Comparison of ENCODE assay signal across 11 mouse cellular contexts in the genomic region with DNA sequence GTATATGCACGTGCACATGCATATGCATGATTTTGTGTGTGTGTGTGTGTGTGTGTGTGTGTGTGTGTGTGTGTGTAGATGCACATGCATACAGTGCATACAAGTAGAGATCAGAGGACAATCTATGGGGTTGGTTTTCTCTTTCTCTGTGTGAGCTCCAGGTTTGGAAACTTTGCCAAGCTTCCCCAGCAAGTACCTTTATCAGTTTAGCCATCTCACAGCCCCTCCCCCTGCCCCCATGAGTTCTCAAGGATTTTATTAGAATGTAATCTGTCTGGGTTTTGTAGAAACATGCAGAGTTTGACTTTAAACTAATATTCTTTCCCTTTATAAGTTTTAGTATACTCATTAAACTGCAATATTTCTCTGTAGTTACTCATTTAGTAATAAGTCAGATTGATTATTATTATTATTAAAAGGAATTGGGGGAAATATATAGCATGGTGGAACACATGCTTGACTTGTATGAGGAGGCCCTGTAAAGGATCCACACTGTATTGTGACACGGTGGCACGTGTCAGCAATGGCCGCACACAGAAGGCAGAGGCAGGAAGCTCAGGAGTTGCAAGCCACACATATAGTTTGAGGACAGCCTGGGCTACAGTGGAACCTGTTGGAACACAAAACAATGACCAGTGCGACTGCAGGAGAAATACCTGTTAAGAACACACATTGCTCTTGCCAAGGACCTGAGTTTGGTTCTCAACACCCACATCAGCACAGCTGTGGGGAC. TPM values are rescaled to one million over a fixed set of nuclear protein-coding genes. Genes with fewer than 3 reads are reported as not detected.
DNase-seq lines count a peak whose midpoint lies in the region; ATAC-seq lines count a peak whose summit lies in the region.
"Had no signal": no experiment of that assay in that cellular context is flagged by ENCODE, and none has a peak within 500 bp of the region (broad histone marks: within the 10 kb centered on the region; RNA-seq: fewer than 3 reads in every experiment).

No protein-coding gene starts in this region.

- H3K27me3 ChIP-seq in kidney, embryonic 15.5 days = no peaks in the 10 kb centered on the region
- H3K27me3 ChIP-seq in kidney, embryonic 16.5 days (ENCODE audit: insufficient read depth, low read length) = no peaks in the 10 kb centered on the region
- H3K27me3 ChIP-seq in midbrain, embryonic 15.5 days (replicated peaks) = no peaks in the 10 kb centered on the region
- H3K27me3 ChIP-seq in midbrain, embryonic 10.5 days (ENCODE audit: low read depth, poor library complexity, severe bottlenecking) = no peaks in the 10 kb centered on the region
- no peaks in the 10 kb centered on the region for H3K27me3 ChIP-seq in embryonic facial prominence, embryonic 15.5 days
- no peaks in the 10 kb centered on the region for H3K27me3 ChIP-seq in stomach, embryonic 14.5 days (ENCODE audit: control insufficient read depth, insufficient read depth, low read length)

- H3K4me2 ChIP-seq in kidney, embryonic 15.5 days = no peak overlapping the region
- H3K4me2 ChIP-seq in kidney, embryonic 16.5 days (replicated peaks; ENCODE audit: low read depth, low read length) = no peak overlapping the region
- H3K4me2 ChIP-seq in midbrain, embryonic 15.5 days = no peak overlapping the region
- H3K4me2 ChIP-seq in embryonic facial prominence, embryonic 15.5 days (replicated peaks) = no peak overlapping the region
- H3K4me2 ChIP-seq in stomach, embryonic 14.5 days (replicated peaks; ENCODE audit: low read depth, low read length) = no peak overlapping the region

- WGBS in kidney, embryonic 15.5 days = 84% methylated on average over 5 of the region's 5 CpGs
- 83% methylated on average over 5 of the region's 5 CpGs for WGBS in kidney, embryonic 16.5 days
- WGBS in midbrain, embryonic 15.5 days = 89% methylated on average over 5 of the region's 5 CpGs
- 91% methylated on average over 5 of the region's 5 CpGs for WGBS in midbrain, embryonic 10.5 days
- WGBS in embryonic facial prominence, embryonic 15.5 days = 78% methylated on average over 5 of the region's 5 CpGs
- WGBS in stomach, embryonic 14.5 days = 85% methylated on average over 5 of the region's 5 CpGs

- H3K9ac ChIP-seq in kidney, embryonic 15.5 days = no peak overlapping the region
- H3K9ac ChIP-seq in kidney, embryonic 16.5 days (replicated peaks; ENCODE audit: low read length) = no peak overlapping the region
- H3K9ac ChIP-seq in midbrain, embryonic 15.5 days = no peak overlapping the region
- no peak overlapping the region for H3K9ac ChIP-seq in embryonic facial prominence, embryonic 15.5 days
- H3K9ac ChIP-seq in stomach, embryonic 14.5 days (replicated peaks; ENCODE audit: low read depth, low read length) = no peak overlapping the region

- peaks cover 40% of the 10 kb centered on the region for H3K36me3 ChIP-seq in kidney, embryonic 15.5 days
- peaks cover 9% of the 10 kb centered on the region; the same call in 1 of the 2 replicates for H3K36me3 ChIP-seq in kidney, embryonic 16.5 days (ENCODE audit: insufficient read depth, low read length)
- H3K36me3 ChIP-seq in midbrain, embryonic 15.5 days (replicated peaks) = peaks cover 26% of the 10 kb centered on the region
- peaks cover 44% of the 10 kb centered on the region for H3K36me3 ChIP-seq in midbrain, embryonic 10.5 days
- H3K36me3 ChIP-seq in embryonic facial prominence, embryonic 15.5 days = peaks cover 34% of the 10 kb centered on the region
- peaks cover 25% of the 10 kb centered on the region for H3K36me3 ChIP-seq in stomach, embryonic 14.5 days (ENCODE audit: control insufficient read depth, insufficient read depth, low read length)

- no peak overlapping the region for H3K4me3 ChIP-seq in kidney, embryonic 15.5 days (replicated peaks)
- H3K4me3 ChIP-seq in kidney, embryonic 16.5 days (ENCODE audit: low read length) = no peak overlapping the region
- H3K4me3 ChIP-seq in midbrain, embryonic 15.5 days = no peak overlapping the region
- no peak overlapping the region for H3K4me3 ChIP-seq in midbrain, embryonic 10.5 days
- no peak overlapping the region for H3K4me3 ChIP-seq in embryonic facial prominence, embryonic 15.5 days (replicated peaks)
- no peak overlapping the region for H3K4me3 ChIP-seq in stomach, embryonic 14.5 days (ENCODE audit: low read depth, low read length)

- H3K4me1 ChIP-seq in kidney, embryonic 15.5 days = peaks cover 29% of the 10 kb centered on the region
- peaks cover 14% of the 10 kb centered on the region for H3K4me1 ChIP-seq in kidney, embryonic 16.5 days (ENCODE audit: insufficient read depth, low read length)
- peaks cover 8% of the 10 kb centered on the region for H3K4me1 ChIP-seq in midbrain, embryonic 15.5 days
- peaks cover 8% of the 10 kb centered on the region; the same call in 1 of the 2 replicates for H3K4me1 ChIP-seq in midbrain, embryonic 10.5 days
- H3K4me1 ChIP-seq in embryonic facial prominence, embryonic 15.5 days = peaks cover 24% of the 10 kb centered on the region
- H3K4me1 ChIP-seq in stomach, embryonic 14.5 days (ENCODE audit: control insufficient read depth, insufficient read depth, low read length) = peaks cover 9% of the 10 kb centered on the region; the same call in 1 of the 2 replicates

- ATAC-seq in kidney, embryonic 15.5 days (replicated peaks; ENCODE audit: low FRiP score) = no peak
- no peak for ATAC-seq in kidney, embryonic 16.5 days (ENCODE audit: low FRiP score, low TSS enrichment)
- 0 out of 2 replicates have a peak, but pooled peaks have one; percentile 10 for ATAC-seq in midbrain, embryonic 15.5 days (replicated peaks)
- no peak for ATAC-seq in embryonic facial prominence, embryonic 15.5 days (ENCODE audit: insufficient number of reproducible peaks, low FRiP score, low TSS enrichment, low read depth)
- ATAC-seq in stomach, embryonic 14.5 days (ENCODE audit: insufficient number of reproducible peaks, insufficient read depth, low FRiP score, low read depth) = no peak
- no peak for ATAC-seq in CD4-positive, CD25-positive, alpha-beta regulatory T cell, adult 4 months

- H3K9me3 ChIP-seq in kidney, embryonic 15.5 days (replicated peaks) = no peaks in the 10 kb centered on the region
- H3K9me3 ChIP-seq in kidney, embryonic 16.5 days (ENCODE audit: low read length) = no peaks in the 10 kb centered on the region
- no peaks in the 10 kb centered on the region for H3K9me3 ChIP-seq in midbrain, embryonic 15.5 days
- 0 out of 2 replicates have a peak, but pooled peaks cover 4% of the 10 kb centered on the region for H3K9me3 ChIP-seq in midbrain, embryonic 10.5 days (replicated peaks)
- no peaks in the 10 kb centered on the region for H3K9me3 ChIP-seq in embryonic facial prominence, embryonic 15.5 days (replicated peaks)
- no peaks in the 10 kb centered on the region for H3K9me3 ChIP-seq in stomach, embryonic 14.5 days (ENCODE audit: control insufficient read depth, low read depth, low read length)

- DNase-seq in midbrain, embryonic 10.5 days (ENCODE audit: low spot score) = no peak
- DNase-seq in layer of hippocampus, adult 9-10 months (ENCODE audit: low spot score) = no peak
- DNase-seq: embryo, embryonic 11 days; gastrocnemius, postnatal 14 days had no signal

- peak overlapping the region; percentile 47; the same call in 1 of the 2 replicates for H3K27ac ChIP-seq in kidney, embryonic 15.5 days
- H3K27ac ChIP-seq in kidney, embryonic 16.5 days (ENCODE audit: low read length) = no peak overlapping the region; the same call in 1 of the 2 replicates
- peak overlapping the region; percentile 26; the same call in 1 of the 2 replicates for H3K27ac ChIP-seq in midbrain, embryonic 15.5 days
- no peak overlapping the region for H3K27ac ChIP-seq in midbrain, embryonic 10.5 days (replicated peaks)
- H3K27ac ChIP-seq in embryonic facial prominence, embryonic 15.5 days (replicated peaks) = peak overlapping the region; percentile 79; the same call in 1 of the 2 replicates
- H3K27ac ChIP-seq in stomach, embryonic 14.5 days (ENCODE audit: low read length) = peak overlapping the region; percentile 1; the same call in 1 of the 2 replicates
- H3K27ac ChIP-seq: macrophage had no signal

RNA-seq across cellular contexts. Expression of a gene that starts 12.4 kb away (rescaled TPM):
- 1,314 and 1,392 TPM in 2 replicates for polyA plus RNA-seq in kidney, embryonic 15.5 days (2015; fragmentation: Nextera tagmentation; extraction: Ambion mirVana)
- polyA plus RNA-seq in kidney, embryonic 16.5 days (2015; fragmentation: Nextera tagmentation; extraction: Ambion mirVana) = 1,160 and 1,207 TPM in 2 replicates
- polyA plus RNA-seq in midbrain, embryonic 15.5 days (2015; fragmentation: Nextera tagmentation; extraction: Ambion mirVana) = 2,307 and 2,436 TPM in 2 replicates
- 1,473 and 1,491 TPM in 2 replicates for polyA plus RNA-seq in midbrain, embryonic 10.5 days (2016; fragmentation: Nextera tagmentation; extraction: Ambion mirVana)
- 1,372 and 1,471 TPM in 2 replicates for polyA plus RNA-seq in embryonic facial prominence, embryonic 15.5 days (2015; fragmentation: Nextera tagmentation; extraction: Ambion mirVana)
- polyA plus RNA-seq in stomach, embryonic 14.5 days (2014; fragmentation: Nextera tagmentation; extraction: Ambion mirVana) = 1,664 and 1,668 TPM in 2 replicates
- 1,000 to 10,000 TPM; 1,192 to 2,031 TPM for polyA plus RNA-seq in CD4-positive, CD25-positive, alpha-beta regulatory T cell, adult 4 months (2017; shearing (Covaris generic))

RNA-seq across cellular contexts. Expression of a gene that starts 52.2 kb away (rescaled TPM):
- polyA plus RNA-seq in kidney, embryonic 15.5 days (2015; fragmentation: Nextera tagmentation; extraction: Ambion mirVana) = 18.4 and 18.9 TPM in 2 replicates
- 18.2 and 19.1 TPM in 2 replicates for polyA plus RNA-seq in kidney, embryonic 16.5 days (2015; fragmentation: Nextera tagmentation; extraction: Ambion mirVana)
- polyA plus RNA-seq in midbrain, embryonic 15.5 days (2015; fragmentation: Nextera tagmentation; extraction: Ambion mirVana) = 12.2 and 14.1 TPM in 2 replicates
- 14.1 and 15.1 TPM in 2 replicates for polyA plus RNA-seq in midbrain, embryonic 10.5 days (2016; fragmentation: Nextera tagmentation; extraction: Ambion mirVana)
- polyA plus RNA-seq in embryonic facial prominence, embryonic 15.5 days (2015; fragmentation: Nextera tagmentation; extraction: Ambion mirVana) = 14.1 TPM in 2 replicates
- polyA plus RNA-seq in stomach, embryonic 14.5 days (2014; fragmentation: Nextera tagmentation; extraction: Ambion mirVana) = 13.1 and 13.3 TPM in 2 replicates
- polyA plus RNA-seq in CD4-positive, CD25-positive, alpha-beta regulatory T cell, adult 4 months (2017; shearing (Covaris generic)) = 10 to 100 TPM; 12.6 to 23.3 TPM

Comparison
In these comparisons a context has a peak if more than half of its experiments do, and no peak if none do; other contexts are left out.
1. H3K27ac ChIP-seq: peak in kidney, embryonic 15.5 days (single experiment), midbrain, embryonic 15.5 days (single experiment), embryonic facial prominence, embryonic 15.5 days (single experiment) and stomach, embryonic 14.5 days (single experiment); none in kidney, embryonic 16.5 days (single experiment) and midbrain, embryonic 10.5 days (single experiment).